Mouse (Mus musculus): ENCODE measurements around the gene Srpk1.

DNA sequence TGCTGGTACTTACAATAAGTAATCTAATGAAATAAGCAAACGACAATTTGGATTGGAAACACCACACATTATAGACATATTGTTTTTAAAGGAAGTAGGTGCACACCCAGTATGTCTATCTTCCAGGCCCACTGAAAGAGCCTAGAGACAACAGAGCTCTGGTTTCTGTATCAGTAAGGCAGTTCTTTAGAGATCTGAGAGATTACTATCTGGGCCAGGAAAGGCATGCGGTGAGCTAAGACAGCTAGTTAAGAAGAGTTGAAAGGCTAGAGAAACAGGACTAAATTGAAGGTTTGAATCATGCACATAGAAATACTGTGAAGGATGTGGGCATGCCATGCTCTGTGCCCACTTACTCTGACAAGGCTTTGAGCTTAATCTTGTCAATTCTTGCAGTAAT lies 9.9 kb downstream of the Srpk1 start:
- no peak for TF ChIP-seq CTCF (IDR thresholded peaks at IDR 0.05; ENCODE audit: control insufficient read depth, insufficient read depth, insufficient replicate concordance, low read depth, low read length)
- no peak for TF ChIP-seq POLR2A (IDR thresholded peaks at IDR 0.05; ENCODE audit: control insufficient read depth, low read depth, low read length)

All from testis, adult 2 months (tissue).